Mouse (Mus musculus) limb, embryonic 14.5 days (tissue): ENCODE results near the gene Mars. TPM values are rescaled to one million over a fixed set of nuclear protein-coding genes. Genes with fewer than 3 reads are reported as not detected.

Experiments used
- ATAC-seq: fragments of 200-750 bp; cut with Nextera tagmentation; 2 replicates; pipeline ENCODE4 v1.8.0; 2017; ENCODE audit warnings: low read depth, moderate number of reproducible peaks, moderate TSS enrichment; ENCODE audit not compliant: low FRiP score
- DNase-seq: peaks from one replicate; pipeline ENCODE4 v3.0.0-alpha.2; 2015; ENCODE audit warnings: low spot score
- H3K27ac ChIP-seq: fragments of 300-500 bp; sonication (generic); replicated peaks from 2 replicates; pipeline ENCODE4 v1.5.1; 2014; ENCODE audit warnings: low read depth, mild to moderate bottlenecking, low read length, moderate library complexity, mixed read lengths
- H3K27me3 ChIP-seq: fragments of 300-500 bp; sonication (generic); 2 replicates; pipeline ENCODE4 v1.6.1; 2014; ENCODE audit warnings: low read length, mixed read lengths; ENCODE audit not compliant: control insufficient read depth, insufficient read depth
- H3K36me3 ChIP-seq: fragments of 300-500 bp; sonication (generic); 2 replicates; pipeline ENCODE4 v1.6.1; 2014; ENCODE audit warnings: mild to moderate bottlenecking, low read length, moderate library complexity, mixed read lengths; ENCODE audit not compliant: control insufficient read depth, insufficient read depth
- H3K4me1 ChIP-seq: fragments of 300-500 bp; sonication (generic); 2 replicates; pipeline ENCODE4 v1.6.1; 2014; ENCODE audit warnings: antibody characterized with exemption, low read length, mixed read lengths; ENCODE audit not compliant: control insufficient read depth, insufficient read depth
- H3K4me2 ChIP-seq: fragments of 300-500 bp; sonication (generic); replicated peaks from 2 replicates; pipeline ENCODE4 v1.6.1; 2014; ENCODE audit warnings: low read depth, mild to moderate bottlenecking, low read length, moderate library complexity; ENCODE audit not compliant: severe bottlenecking
- H3K4me3 ChIP-seq: fragments of 300-500 bp; sonication (generic); replicated peaks from 2 replicates; pipeline ENCODE4 v1.5.1; 2014; ENCODE audit warnings: low read length
- H3K9ac ChIP-seq: fragments of 300-500 bp; sonication (generic); 2 replicates; pipeline ENCODE4 v1.6.1; 2014; ENCODE audit warnings: mild to moderate bottlenecking, low read depth, low read length, moderate library complexity; ENCODE audit not compliant: severe bottlenecking
- H3K9me3 ChIP-seq: fragments of 300-500 bp; sonication (generic); 2 replicates; pipeline ENCODE4 v1.6.1; 2016; ENCODE audit warnings: low read length; ENCODE audit not compliant: control insufficient read depth
- POLR2A ChIP-seq: fragments of 200-500 bp; IDR thresholded peaks from 2 replicates; pipeline ENCODE4 v1.8.0; 2012; ENCODE audit warnings: inconsistent platforms, mild to moderate bottlenecking, moderate library complexity, borderline replicate concordance; ENCODE audit not compliant: insufficient read depth, insufficient read length; ENCODE audit errors: extremely low read depth
- WGBS: fragments of 180-500 bp; shearing (Covaris S2); extraction: QIAGEN DNeasy Blood & Tissue Kit; methylation state at CpG from one replicate; pipeline ENCODE4 v1.1.7; 2014; 5-methylcytosine and 5-hydroxymethylcytosine counted together
- polyA plus RNA-seq, 2 experiments: library from polyadenylated mRNA; depleted of rRNA in 1 of 2; stranded (reverse) in 1 of 2; unstranded in 1 of 2; fragments of >200 nt; fragmentation: Nextera tagmentation in 1 of 2; extraction: Ambion mirVana in 1 of 2; gene quantifications; 2 replicates each; pipeline versions ENCODE4 v1.2.1 to v1.2.3; 2012 to 2014

Mars gene
- polyA plus RNA-seq, 2 experiments: 79.8 to 114 TPM

GRCm38 (mm10) chr10:127279730-127280129 lies 31.9 kb downstream of the Mars start:
- Histone ChIP-seq H3K27ac (no peak overlapping the region), H3K9ac (no peak overlapping the region)
- 100% methylated on average over 1 of the region's 2 CpGs for WGBS

GRCm38 (mm10) chr10:127274261-127275022 lies 37.1 kb downstream of the Mars start:
- Histone ChIP-seq H3K4me2 (no peak overlapping the region), H3K4me1 (no peaks in the 10 kb centered on the region), H3K4me3 (no peak overlapping the region), H3K27ac (no peak overlapping the region), H3K36me3 (peaks cover 95% of the 10 kb centered on the region), H3K9ac (no peak overlapping the region), H3K9me3 (no peaks in the 10 kb centered on the region), H3K27me3 (no peaks in the 10 kb centered on the region)
- ATAC-seq: no peak
- WGBS: 92% methylated on average over 11 of the region's 11 CpGs
- no peak for DNase-seq
- TF ChIP-seq POLR2A: no peak

More at GRCm38 (mm10) chr10:127279730-127280129, 31.9 kb downstream of the Mars start:
- no peaks in the 10 kb centered on the region for H3K4me1 ChIP-seq
- H3K9me3 ChIP-seq: no peaks in the 10 kb centered on the region
- H3K36me3 ChIP-seq: peaks cover 98% of the 10 kb centered on the region
- H3K4me2 ChIP-seq: no peak overlapping the region
- DNase-seq (no peak), ATAC-seq (no peak)
- no peak overlapping the region for H3K4me3 ChIP-seq
- no peaks in the 10 kb centered on the region for H3K27me3 ChIP-seq
- no peak for TF ChIP-seq POLR2A

GRCm38 (mm10) chr10:127272371-127272770 lies 39.2 kb downstream of the Mars start:
- Histone ChIP-seq H3K27ac (no peak overlapping the region), H3K4me3 (no peak overlapping the region), H3K27me3 (no peaks in the 10 kb centered on the region), H3K4me1 (peaks cover 2% of the 10 kb centered on the region; the same call in 1 of the 2 replicates), H3K36me3 (peaks cover 87% of the 10 kb centered on the region), H3K4me2 (no peak overlapping the region), H3K9ac (no peak overlapping the region), H3K9me3 (no peaks in the 10 kb centered on the region)
- ATAC-seq (no peak), DNase-seq (no peak)
- 91% methylated on average over 5 of the region's 5 CpGs for WGBS
- no peak for TF ChIP-seq POLR2A

GRCm38 (mm10) chr10:127269884-127270283 lies 41.7 kb downstream of the Mars start:
- peaks cover 62% of the 10 kb centered on the region for H3K36me3 ChIP-seq
- H3K9ac ChIP-seq: no peak overlapping the region
- no peak for TF ChIP-seq POLR2A

GRCm38 (mm10) chr10:127269036-127269435 lies 42.5 kb downstream of the Mars start:
- Histone ChIP-seq H3K27ac (no peak overlapping the region), H3K27me3 (no peaks in the 10 kb centered on the region; the same call in 1 of the 2 replicates), H3K4me2 (no peak overlapping the region), H3K36me3 (peaks cover 54% of the 10 kb centered on the region), H3K9me3 (no peaks in the 10 kb centered on the region), H3K9ac (no peak overlapping the region), H3K4me3 (no peak overlapping the region), H3K4me1 (peaks cover 8% of the 10 kb centered on the region)
- DNase-seq (no peak), ATAC-seq (no peak)
- 81% methylated on average over 12 of the region's 12 CpGs for WGBS
- TF ChIP-seq POLR2A: no peak

More at GRCm38 (mm10) chr10:127269884-127270283, 41.7 kb downstream of the Mars start:
- Histone ChIP-seq H3K4me3 (no peak overlapping the region), H3K27ac (no peak overlapping the region), H3K4me2 (no peak overlapping the region), H3K4me1 (peaks cover 8% of the 10 kb centered on the region), H3K9me3 (no peaks in the 10 kb centered on the region), H3K27me3 (no peaks in the 10 kb centered on the region)
- WGBS: 87% methylated on average over 4 of the region's 4 CpGs
- ATAC-seq: no peak
- DNase-seq: no peak
